Mouse (Mus musculus): ENCODE measurements around the gene Rrnad1. TPM values are rescaled to one million over a fixed set of nuclear protein-coding genes. Genes with fewer than 3 reads are reported as not detected.
A peak's percentile ranks its signal among the peaks of the same experiment; 100 is the strongest.

Gene Rrnad1
- polyA plus RNA-seq, 1 experiment from 2014 or later = 19.9 TPM

DNA sequence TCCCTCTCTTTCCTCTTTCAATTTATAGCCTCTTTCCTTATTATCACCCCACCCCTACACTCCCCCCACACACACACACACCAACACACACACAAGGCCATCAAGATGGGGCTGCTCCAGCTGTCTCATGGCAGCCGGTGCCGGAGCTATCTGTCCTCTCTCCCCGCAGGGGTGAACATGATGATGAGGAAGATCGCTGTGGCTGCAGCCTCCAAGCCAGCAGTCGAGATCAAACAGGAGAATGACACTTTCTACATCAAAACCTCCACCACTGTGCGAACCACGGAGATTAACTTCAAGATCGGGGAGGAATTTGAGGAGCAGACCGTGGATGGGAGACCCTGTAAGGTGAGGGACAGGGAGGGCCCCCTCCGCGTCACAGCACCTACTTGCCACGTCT, 21.4 kb upstream of the Rrnad1 start:
- H3K4me3 ChIP-seq (ENCODE audit: low read length) = peak overlapping the region; percentile 21
- ATAC-seq (ENCODE audit: low FRiP score, low TSS enrichment) = no peak
- no peak overlapping the region for H3K27ac ChIP-seq (ENCODE audit: low read length)
- H3K4me2 ChIP-seq (replicated peaks; ENCODE audit: low read depth, low read length) = peak overlapping the region; percentile 38
- no peaks in the 10 kb centered on the region for H3K36me3 ChIP-seq (ENCODE audit: insufficient read depth, low read length)
- H3K27me3 ChIP-seq (ENCODE audit: insufficient read depth, low read length) = peaks cover 16% of the 10 kb centered on the region; the same call in 1 of the 2 replicates
- H3K4me1 ChIP-seq (ENCODE audit: insufficient read depth, low read length) = peaks cover 54% of the 10 kb centered on the region
- WGBS = 25% methylated on average over 12 of the region's 12 CpGs
- H3K9me3 ChIP-seq (ENCODE audit: low read length) = no peaks in the 10 kb centered on the region
- peak overlapping the region; percentile 39 for H3K9ac ChIP-seq (replicated peaks; ENCODE audit: low read length)

- 12% methylated on average over 13 of the region's 13 CpGs for WGBS
- H3K36me3 ChIP-seq (ENCODE audit: insufficient read depth, low read length) = no peaks in the 10 kb centered on the region
- ATAC-seq (ENCODE audit: low FRiP score, low TSS enrichment) = no peak
- H3K4me3 ChIP-seq (ENCODE audit: low read length) = peak overlapping the region; percentile 46
- H3K9ac ChIP-seq (replicated peaks; ENCODE audit: low read length) = peak overlapping the region; percentile 64
- peaks cover 72% of the 10 kb centered on the region for H3K4me1 ChIP-seq (ENCODE audit: insufficient read depth, low read length)
- peaks cover 16% of the 10 kb centered on the region; the same call in 1 of the 2 replicates for H3K27me3 ChIP-seq (ENCODE audit: insufficient read depth, low read length)
- no peaks in the 10 kb centered on the region for H3K9me3 ChIP-seq (ENCODE audit: low read length)
- peak overlapping the region; percentile 50; the same call in 1 of the 2 replicates for H3K27ac ChIP-seq (ENCODE audit: low read length)
- peak overlapping the region; percentile 75 for H3K4me2 ChIP-seq (replicated peaks; ENCODE audit: low read depth, low read length)
Observed at GRCm38 (mm10) chr3:87949955-87950515, 19.5 kb upstream of the Rrnad1 start.

DNA sequence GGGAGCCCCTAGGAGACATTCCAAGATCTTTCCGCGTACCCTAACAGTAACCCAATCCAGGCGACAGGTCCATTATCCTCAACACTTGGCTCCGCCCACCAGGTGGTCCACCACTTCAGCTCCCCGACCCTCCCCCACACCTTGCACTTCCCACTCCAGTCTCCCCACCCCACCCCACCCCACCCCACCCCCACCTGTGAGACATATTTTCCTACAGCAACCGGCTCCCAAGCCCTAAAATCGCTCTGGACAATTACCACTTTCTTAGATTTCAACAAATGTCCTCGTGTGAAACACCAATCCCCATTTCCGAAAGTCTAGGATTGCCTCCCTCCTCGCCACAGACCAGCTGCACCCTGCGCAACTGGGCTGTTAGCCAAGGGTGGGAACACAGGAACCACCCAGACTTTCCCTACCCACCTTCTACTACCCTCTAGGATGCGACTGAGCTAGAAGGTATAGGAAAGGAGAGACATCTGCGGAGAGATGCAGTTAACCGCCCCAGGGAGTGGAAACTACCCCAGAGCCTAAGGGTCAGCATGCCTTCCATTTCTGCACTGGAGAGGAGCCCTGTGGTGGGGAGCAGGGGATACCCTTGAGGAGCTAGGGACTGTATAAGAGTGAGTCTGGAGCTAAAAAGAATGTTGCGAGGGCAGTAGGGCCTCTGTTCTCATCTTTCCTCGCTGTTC, 18.9 kb upstream of the Rrnad1 start:
- H3K36me3 ChIP-seq (ENCODE audit: insufficient read depth, low read length) = no peaks in the 10 kb centered on the region
- H3K4me2 ChIP-seq (replicated peaks; ENCODE audit: low read depth, low read length) = peak overlapping the region; percentile 75
- WGBS = 15% methylated on average over 16 of the region's 16 CpGs
- H3K4me1 ChIP-seq (ENCODE audit: insufficient read depth, low read length) = peaks cover 76% of the 10 kb centered on the region
- no peak for ATAC-seq (ENCODE audit: low FRiP score, low TSS enrichment)
- peak overlapping the region; percentile 50; the same call in 1 of the 2 replicates for H3K27ac ChIP-seq (ENCODE audit: low read length)
- peaks cover 16% of the 10 kb centered on the region; the same call in 1 of the 2 replicates for H3K27me3 ChIP-seq (ENCODE audit: insufficient read depth, low read length)
- H3K4me3 ChIP-seq (ENCODE audit: low read length) = peak overlapping the region; percentile 46
- H3K9me3 ChIP-seq (ENCODE audit: low read length) = no peaks in the 10 kb centered on the region
- peak overlapping the region; percentile 64 for H3K9ac ChIP-seq (replicated peaks; ENCODE audit: low read length)

- peak within 1 kb of the TSS; percentile 70 for H3K27ac ChIP-seq (ENCODE audit: low read length)
- peak within 1 kb of the TSS; percentile 75 for H3K4me2 ChIP-seq (replicated peaks; ENCODE audit: low read depth, low read length)
- no peaks in the 10 kb centered on the region for H3K36me3 ChIP-seq (ENCODE audit: insufficient read depth, low read length)
- 2% methylated on average over 35 of the region's 35 CpGs for WGBS
- H3K9ac ChIP-seq (replicated peaks; ENCODE audit: low read length) = peak within 1 kb of the TSS; percentile 64
- ATAC-seq (ENCODE audit: low FRiP score, low TSS enrichment) = no peak
- peak within 1 kb of the TSS; percentile 46 for H3K4me3 ChIP-seq (ENCODE audit: low read length)
- H3K27me3 ChIP-seq (ENCODE audit: insufficient read depth, low read length) = peaks cover 16% of the 10 kb centered on the region; the same call in 1 of the 2 replicates
- H3K4me1 ChIP-seq (ENCODE audit: insufficient read depth, low read length) = peaks cover 76% of the 10 kb centered on the region
- H3K9me3 ChIP-seq (ENCODE audit: low read length) = no peaks in the 10 kb centered on the region
Observed at GRCm38 (mm10) chr3:87948378-87949265, 18.1 kb upstream of the Rrnad1 start, which contains the start of gene Crabp2. Crabp2 (plus strand) TSS chr3:87948666.

- Histone ChIP-seq H3K36me3 (ENCODE audit: insufficient read depth, low read length) (no peaks in the 10 kb centered on the region), H3K4me1 (ENCODE audit: insufficient read depth, low read length) (peaks cover 72% of the 10 kb centered on the region), H3K27me3 (ENCODE audit: insufficient read depth, low read length) (peaks cover 16% of the 10 kb centered on the region; the same call in 1 of the 2 replicates), H3K4me3 (ENCODE audit: low read length) (peak overlapping the region; percentile 46), H3K4me2 (replicated peaks; ENCODE audit: low read depth, low read length) (peak overlapping the region; percentile 75), H3K9me3 (ENCODE audit: low read length) (no peaks in the 10 kb centered on the region), H3K27ac (ENCODE audit: low read length) (no peak overlapping the region; the same call in 1 of the 2 replicates), H3K9ac (replicated peaks; ENCODE audit: low read length) (peak overlapping the region; percentile 64)
- WGBS = 2% methylated on average over 14 of the region's 17 CpGs
- no peak for ATAC-seq (ENCODE audit: low FRiP score, low TSS enrichment)
Observed at GRCm38 (mm10) chr3:87947811-87948199, 17.3 kb upstream of the Rrnad1 start.

DNA sequence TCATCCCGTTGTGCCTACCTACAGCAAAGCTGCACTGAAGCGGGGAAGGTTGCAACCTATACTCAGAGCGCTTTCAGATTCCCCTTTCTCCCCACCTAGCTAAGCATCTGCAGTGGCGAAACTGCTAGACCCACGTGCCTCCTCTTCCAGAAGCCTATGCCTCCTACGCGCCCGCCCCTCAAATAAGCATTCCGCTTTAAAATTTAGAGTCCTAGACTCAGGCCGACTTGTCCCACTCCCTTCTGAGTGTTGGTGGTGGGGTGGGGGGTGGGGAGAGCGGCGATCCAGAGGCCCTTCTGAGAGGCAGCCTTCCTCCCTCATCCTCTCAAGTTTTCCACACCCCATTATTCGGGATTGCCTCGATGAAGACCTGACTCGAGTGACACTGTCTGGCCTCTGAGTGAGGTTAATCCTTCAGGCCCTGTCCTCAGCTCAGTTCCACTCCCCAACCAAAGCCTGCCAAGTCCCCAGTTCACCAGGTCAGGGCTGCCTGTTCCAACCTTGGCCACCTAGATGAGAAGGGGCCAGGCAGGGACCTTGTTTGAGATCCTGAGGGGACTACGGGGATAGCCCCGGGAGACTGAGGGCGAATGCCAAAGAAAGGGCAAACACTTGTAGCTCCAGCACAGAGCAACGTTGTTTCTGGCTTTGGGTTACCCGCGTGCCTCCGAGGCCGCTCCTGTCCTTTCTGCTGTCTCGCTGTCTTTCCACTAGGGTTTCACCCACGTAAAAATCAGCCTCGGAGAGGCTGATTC, 16.7 kb upstream of the Rrnad1 start:
- peak overlapping the region; percentile 46 for H3K4me3 ChIP-seq (ENCODE audit: low read length)
- peaks cover 71% of the 10 kb centered on the region for H3K4me1 ChIP-seq (ENCODE audit: insufficient read depth, low read length)
- H3K4me2 ChIP-seq (replicated peaks; ENCODE audit: low read depth, low read length) = peak overlapping the region; percentile 75
- 0 out of 2 replicates have a peak, but pooled peaks cover 5% of the 10 kb centered on the region for H3K36me3 ChIP-seq (ENCODE audit: insufficient read depth, low read length)
- H3K27me3 ChIP-seq (ENCODE audit: insufficient read depth, low read length) = peaks cover 16% of the 10 kb centered on the region; the same call in 1 of the 2 replicates
- ATAC-seq (ENCODE audit: low FRiP score, low TSS enrichment) = peak; percentile 21; the same call in 1 of the 2 replicates
- peak overlapping the region; percentile 64 for H3K9ac ChIP-seq (replicated peaks; ENCODE audit: low read length)
- peak overlapping the region; percentile 70 for H3K27ac ChIP-seq (ENCODE audit: low read length)
- no peaks in the 10 kb centered on the region for H3K9me3 ChIP-seq (ENCODE audit: low read length)
- WGBS = 5% methylated on average over 26 of the region's 26 CpGs

GRCm38 (mm10) chr3:87946541-87946860, 16.0 kb upstream of the Rrnad1 start:
- Histone ChIP-seq H3K27ac (ENCODE audit: low read length) (peak overlapping the region; percentile 70; the same call in 1 of the 2 replicates), H3K4me2 (replicated peaks; ENCODE audit: low read depth, low read length) (peak overlapping the region; percentile 75; the same call in 1 of the 2 replicates), H3K9ac (replicated peaks; ENCODE audit: low read length) (0 out of 2 replicates have a peak overlapping the region, but pooled peaks have one; percentile 9), H3K4me1 (ENCODE audit: insufficient read depth, low read length) (peaks cover 64% of the 10 kb centered on the region), H3K9me3 (ENCODE audit: low read length) (no peaks in the 10 kb centered on the region), H3K4me3 (ENCODE audit: low read length) (no peak overlapping the region), H3K36me3 (ENCODE audit: insufficient read depth, low read length) (peaks cover 12% of the 10 kb centered on the region), H3K27me3 (ENCODE audit: insufficient read depth, low read length) (peaks cover 11% of the 10 kb centered on the region; the same call in 1 of the 2 replicates)
- no peak for ATAC-seq (ENCODE audit: low FRiP score, low TSS enrichment)
- 17% methylated on average over 1 of the region's 1 CpGs for WGBS

DNA sequence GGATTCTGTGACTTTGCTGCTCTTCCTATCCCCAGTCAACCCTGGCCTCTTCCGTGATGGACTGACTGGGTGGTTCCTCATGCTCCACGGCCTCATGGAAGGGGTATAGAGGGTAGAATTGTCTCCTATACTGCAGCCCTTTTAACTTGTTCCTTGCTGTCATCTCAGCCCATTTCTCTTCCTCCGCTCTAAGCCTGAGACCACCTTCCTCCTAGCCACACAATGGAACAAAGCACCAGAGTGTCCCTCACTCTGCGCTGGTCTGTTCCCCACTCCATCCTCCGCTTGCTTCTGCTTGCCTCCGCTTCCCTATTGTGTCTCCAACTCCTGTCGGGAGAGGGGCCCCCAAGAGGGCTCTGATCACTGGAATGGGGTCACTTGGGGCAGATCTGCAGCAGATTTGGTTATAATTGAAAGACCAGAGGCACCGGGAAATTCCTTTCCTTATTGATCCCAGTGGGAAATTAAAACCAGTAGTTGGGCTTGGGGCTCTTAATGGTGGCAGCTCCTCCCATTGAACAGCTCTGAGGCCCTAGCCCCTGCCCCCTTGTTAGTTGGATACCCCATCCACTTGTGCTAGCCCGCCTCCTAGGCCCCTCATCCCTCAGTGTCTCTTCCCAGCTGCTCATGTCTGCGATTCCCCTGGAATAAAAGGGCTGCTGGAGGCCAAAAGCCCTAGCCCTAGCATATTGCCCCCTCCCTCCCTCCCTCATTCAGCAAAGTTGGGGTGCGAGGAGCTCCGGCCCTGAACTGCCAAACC, 15.4 kb upstream of the Rrnad1 start:
- peak overlapping the region; percentile 70; the same call in 1 of the 2 replicates for H3K27ac ChIP-seq (ENCODE audit: low read length)
- no peaks in the 10 kb centered on the region for H3K9me3 ChIP-seq (ENCODE audit: low read length)
- 36% methylated on average over 12 of the region's 12 CpGs for WGBS
- H3K4me2 ChIP-seq (replicated peaks; ENCODE audit: low read depth, low read length) = no peak overlapping the region
- peaks cover 18% of the 10 kb centered on the region for H3K36me3 ChIP-seq (ENCODE audit: insufficient read depth, low read length)
- H3K4me3 ChIP-seq (ENCODE audit: low read length) = no peak overlapping the region
- H3K9ac ChIP-seq (replicated peaks; ENCODE audit: low read length) = 0 out of 2 replicates have a peak overlapping the region, but pooled peaks have one; percentile 9
- H3K4me1 ChIP-seq (ENCODE audit: insufficient read depth, low read length) = peaks cover 60% of the 10 kb centered on the region
- peaks cover 9% of the 10 kb centered on the region; the same call in 1 of the 2 replicates for H3K27me3 ChIP-seq (ENCODE audit: insufficient read depth, low read length)
- ATAC-seq (ENCODE audit: low FRiP score, low TSS enrichment) = no peak
